Mouse (Mus musculus): ENCODE results near the gene Sim2.

The Sim2 gene

DNA sequence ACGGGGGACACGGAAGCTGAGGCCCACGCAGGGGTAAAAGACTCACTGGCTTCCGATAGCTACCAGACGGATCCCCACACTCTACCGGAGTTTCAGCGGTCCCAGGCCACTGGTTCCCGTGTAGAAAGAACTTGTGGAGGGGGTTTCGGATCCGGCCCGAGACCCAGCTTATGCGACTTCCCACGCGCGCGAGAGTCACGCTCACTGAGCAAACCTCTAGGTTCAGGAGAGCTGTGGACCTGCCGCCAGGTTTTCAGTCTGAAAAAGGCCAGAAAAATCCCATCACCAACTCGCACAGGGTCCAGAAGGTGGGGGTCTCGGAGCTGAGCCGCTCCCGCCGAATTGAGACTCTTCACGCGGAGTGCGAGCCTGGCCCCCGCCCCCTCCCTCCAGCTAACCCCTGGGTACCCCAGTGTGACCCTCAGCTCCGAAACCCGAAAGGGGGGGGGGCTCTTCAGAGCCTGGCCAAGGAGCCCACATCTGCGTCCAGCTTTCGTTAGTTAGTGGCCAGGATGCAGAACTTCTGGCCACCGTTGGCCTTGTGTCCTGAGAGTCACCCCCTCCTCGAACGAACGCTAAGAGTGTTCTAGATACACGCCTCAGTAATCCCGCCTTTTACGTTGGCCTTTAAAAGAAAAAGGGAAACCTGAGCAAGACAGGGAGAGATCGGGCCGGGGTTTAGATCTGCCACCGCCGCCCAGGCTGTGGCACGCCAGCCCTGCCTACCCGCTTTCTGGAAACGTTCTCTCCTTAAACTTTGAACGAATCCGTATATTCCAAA is 5.5 kb upstream of the Sim2 start:
- no peak for DNase-seq (ENCODE audit: low read depth)

DNA sequence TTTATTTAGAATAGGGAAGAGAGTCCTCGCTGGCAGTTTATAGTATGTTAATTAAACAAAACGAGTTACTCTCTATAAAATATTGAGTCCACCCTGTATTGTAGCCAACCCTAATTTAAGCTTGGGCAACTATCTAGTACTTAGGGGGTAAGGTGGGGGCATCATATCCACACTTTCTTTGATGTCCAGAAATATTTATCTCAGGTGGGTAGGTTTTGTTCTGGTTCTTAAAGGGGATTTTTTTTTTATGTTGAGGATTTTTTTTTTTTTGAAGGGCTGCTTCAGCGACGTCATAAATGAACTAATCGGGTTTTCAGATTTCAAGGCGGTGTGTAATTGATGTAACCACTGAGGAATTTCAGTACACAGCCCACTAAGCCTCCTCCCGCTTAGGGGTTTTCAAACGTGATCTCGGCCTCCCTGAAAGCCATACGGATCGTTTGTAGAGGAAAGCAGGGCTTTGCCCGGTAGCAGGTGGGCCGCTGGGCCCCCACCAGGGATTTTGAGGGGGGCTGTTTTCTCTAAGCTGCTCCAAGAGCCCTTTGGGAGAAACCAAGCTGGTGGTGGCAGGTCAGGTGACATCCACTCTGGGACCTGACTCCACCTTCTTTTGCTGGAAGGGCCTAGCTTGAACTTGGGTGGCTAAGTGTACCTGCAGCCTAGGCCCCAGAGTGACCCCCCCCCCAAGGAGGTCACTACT is 4.7 kb upstream of the Sim2 start:
- DNase-seq (ENCODE audit: low read depth): no peak

DNA sequence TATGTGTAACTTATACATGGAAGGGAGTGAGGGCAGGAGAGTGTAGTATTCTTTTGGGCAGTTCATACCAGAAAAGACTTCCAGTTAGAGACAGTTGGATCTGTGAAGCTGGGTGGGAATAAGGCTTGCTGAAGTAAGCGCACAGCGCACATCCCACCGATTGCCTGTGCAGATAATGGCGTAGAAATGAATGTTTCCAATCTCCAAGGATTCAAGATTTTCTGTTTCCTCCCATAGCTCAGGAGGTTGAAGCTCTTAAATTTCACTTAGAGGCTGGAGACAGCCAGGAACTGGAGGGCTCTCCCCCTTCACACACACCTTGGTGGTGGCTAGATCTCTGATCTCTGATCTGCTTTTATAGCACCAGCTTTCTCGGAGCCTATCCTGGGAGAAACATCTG is 3.1 kb upstream of the Sim2 start:
- DNase-seq (ENCODE audit: low read depth): no peak

DNA sequence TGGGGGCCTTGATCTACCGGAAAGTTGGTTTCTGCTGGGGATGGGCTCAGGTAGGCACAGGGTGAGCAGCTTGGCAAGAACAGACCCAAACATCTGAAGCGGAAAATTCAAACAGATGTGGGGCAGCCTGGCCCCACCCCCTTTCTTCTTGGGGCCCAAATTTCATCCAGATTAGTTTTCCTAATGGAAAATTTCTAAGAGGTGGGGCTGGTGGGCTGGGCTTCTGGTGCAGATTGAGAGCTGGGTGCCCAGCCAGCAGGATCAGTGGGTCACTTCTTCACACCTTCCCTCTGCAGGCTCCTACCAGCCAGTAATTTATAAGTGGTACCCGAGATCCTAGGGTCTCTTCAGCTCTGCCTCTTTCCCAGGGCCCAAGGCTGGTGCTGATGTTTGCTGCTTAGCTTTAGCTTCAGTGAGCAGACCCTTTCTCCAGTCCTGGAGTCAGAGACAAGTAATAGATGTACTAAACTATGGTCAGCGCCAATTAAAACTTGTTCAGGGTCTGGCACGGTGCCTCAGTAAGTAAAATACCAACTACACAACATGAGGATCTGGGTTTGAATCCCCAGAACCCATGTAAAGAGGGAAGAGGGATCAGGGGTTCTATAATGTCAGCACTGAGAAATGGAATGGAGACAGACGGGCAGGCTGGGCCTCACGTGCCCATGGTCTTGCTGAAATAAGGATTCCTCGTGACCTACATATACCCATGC is 2.6 kb upstream of the Sim2 start:
- DNase-seq (ENCODE audit: low read depth): no peak

DNA sequence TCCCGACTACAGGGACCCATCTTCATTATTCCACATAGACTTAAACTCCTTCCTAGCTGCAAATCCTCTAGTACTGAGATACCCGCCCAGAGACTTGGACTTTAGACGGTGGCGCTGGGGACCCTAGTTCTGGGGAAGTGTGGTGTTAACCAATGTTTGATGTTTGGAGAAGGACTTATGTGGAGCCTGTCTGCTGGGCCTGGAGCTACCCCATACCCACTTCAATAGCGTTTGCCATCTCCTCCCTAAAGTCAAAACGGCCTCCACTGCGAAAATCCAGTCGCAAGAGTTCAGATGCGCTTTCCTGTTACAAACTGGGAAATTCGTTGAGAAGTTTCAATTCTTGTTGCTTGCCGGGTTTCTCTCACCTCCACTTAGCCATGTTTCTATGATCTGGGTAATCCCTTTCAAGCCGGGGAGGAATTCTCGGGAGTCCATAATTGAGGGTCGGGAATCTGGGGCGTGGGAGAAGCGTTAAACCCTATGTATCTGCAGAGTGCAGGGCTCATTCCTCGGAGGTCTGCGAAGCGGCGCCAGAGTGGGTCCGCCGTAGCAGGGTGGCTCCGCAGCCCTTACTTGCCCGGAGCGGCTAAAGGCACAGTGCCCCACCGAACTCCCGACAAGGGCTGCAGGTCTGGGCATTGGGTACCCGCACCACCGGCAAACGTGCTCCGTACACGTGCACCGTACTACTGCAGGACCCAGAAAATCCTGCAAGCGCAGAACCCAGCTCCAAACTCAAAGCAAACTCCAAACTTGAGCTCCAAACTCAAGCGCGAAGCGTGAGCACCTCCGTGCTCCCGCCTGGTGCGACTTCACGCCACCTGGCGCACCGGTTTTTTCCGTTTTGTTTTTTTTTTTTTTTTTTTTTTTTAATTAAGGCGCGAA is 1.5 kb upstream of the Sim2 start:
- DNase-seq (ENCODE audit: low read depth): no peak

DNA sequence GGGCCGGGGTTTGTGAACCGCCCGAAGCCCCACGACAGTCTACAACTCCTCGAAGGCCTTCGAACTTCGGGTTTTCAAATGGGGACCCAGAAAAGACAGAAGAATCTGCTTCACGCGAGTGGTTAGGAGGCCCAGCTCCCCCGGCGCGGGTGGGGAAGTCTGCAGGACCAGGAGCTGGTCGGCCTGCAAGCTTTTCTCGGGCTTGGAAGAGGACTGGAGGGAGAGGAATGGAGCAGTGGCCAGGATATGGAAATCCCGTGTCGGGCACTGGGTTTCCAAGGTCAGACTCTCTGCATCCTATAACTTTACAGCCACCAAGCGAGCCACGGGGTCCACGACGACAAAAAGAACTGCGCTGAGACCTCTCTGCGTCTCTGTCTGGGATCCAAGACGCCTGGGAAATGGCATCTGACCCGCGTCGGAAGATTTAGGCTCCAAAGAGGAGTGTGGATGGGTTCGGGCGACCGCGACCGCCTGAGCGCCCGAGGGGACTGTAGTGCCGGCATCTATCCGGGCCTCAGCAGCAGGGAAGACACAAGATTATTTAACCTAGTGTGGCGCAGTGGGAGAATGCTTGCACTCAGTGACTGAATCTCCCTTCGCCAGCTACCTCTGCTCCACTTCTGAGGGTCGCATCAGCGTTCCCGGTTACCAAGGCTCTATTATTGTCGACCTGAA is 744 bp upstream of the Sim2 start:
- DNase-seq (ENCODE audit: low read depth): no peak

DNA sequence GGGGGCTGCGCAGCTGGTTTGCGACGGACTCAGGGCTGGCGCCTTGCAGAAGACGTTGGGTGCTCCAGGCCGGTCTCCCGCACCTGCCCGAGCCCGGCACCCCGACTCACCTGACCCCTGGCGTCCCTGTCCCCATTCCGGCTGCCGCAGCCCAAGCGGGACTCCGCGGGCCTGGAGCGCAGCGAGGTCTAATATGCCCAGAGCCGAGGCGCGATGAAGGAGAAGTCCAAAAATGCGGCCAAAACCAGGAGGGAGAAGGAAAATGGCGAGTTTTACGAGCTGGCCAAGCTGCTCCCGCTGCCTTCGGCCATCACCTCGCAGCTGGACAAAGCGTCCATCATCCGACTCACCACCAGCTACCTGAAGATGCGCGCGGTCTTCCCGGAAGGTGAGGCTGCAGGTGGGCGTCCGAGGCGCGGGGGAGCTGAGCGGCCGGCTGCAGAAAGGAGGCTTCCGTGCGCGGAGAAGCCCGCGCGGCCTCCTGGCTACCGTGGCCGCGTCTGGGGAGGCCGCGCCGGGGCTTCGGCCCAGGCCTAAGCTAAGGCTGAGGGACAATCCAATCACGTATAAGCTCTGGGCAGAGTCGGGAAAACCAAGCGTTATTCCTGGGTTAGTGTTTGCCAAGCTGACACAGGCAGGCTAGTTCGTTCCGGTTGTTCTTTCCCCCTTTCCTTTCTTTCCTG is 1.0 kb downstream of the Sim2 start:
- DNase-seq (ENCODE audit: low read depth): no peak

DNA sequence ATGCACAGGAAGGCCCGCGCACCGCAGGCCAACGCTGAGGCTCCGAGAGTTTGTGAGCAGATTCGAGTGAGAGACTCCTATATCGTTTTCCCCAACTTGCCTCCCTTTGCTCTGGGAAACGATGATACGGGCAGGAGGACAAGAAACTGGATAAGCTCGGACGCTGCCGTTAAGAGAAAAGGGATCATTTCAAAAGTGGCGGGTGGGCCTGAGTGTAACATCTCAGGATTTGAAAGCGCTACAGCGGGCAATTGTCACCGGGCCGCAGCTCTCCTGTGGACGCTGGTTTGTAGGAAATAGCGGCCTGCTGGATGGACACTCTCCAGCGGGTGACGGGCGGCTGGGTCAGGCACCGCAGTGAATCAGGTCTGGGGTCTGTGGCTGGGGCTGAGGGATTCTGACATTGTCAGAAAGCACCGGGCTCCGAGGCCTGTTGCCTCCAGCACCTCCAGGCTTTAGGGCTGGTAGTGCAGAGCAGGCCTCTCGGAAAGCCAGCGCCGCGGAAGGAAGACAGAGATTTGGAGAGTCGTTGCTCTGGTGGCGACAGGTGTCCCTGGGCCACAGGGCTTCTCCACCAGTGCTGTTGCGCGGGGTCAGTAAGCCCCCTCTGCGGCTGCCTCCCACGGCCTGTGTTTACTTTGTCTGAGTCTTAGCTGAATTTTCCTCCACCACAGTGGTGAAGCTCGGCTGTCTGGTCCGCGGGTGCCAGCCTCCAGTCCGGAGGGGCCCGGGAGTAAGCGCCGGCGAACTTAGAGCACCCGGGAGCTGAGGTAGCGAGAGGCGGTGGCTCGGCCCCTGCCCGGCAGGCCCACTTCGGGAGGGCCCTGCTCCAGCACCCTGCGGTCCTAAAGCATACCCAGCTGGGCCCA is 2.2 kb downstream of the Sim2 start:
- no peak for DNase-seq (ENCODE audit: low read depth)

DNA sequence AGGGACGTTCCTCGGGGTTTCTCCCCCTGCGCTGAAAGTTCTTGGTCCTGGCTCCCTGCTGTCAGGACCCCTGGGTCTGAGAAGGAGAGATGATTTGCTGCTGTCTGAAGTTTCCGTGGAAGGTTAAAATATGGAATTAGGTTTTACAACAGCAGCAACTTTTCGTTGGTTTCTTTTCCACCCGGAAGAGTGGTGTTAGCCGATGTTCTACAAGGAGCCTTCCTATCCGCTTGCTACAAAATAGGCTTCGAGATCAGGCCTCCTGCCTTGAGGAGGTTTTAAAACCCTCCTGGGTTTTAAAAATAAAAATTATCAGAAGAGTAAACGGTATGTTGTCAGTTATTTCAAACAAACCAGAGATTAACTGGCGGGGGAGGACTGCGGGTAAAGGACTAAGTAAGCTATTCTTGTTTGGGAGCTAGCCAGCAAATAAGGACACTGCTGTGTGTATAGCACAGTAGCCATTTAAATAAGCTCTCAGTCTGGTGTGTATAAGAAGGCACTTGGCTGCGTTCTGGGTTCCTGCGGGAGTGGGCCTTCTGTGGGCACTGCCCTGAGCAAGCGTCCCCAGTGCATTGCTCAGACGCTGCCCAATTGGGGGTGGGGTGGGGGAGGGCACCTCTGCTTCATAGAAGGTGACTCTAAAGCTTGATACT is 3.0 kb downstream of the Sim2 start:
- DNase-seq (ENCODE audit: low read depth): no peak

DNA sequence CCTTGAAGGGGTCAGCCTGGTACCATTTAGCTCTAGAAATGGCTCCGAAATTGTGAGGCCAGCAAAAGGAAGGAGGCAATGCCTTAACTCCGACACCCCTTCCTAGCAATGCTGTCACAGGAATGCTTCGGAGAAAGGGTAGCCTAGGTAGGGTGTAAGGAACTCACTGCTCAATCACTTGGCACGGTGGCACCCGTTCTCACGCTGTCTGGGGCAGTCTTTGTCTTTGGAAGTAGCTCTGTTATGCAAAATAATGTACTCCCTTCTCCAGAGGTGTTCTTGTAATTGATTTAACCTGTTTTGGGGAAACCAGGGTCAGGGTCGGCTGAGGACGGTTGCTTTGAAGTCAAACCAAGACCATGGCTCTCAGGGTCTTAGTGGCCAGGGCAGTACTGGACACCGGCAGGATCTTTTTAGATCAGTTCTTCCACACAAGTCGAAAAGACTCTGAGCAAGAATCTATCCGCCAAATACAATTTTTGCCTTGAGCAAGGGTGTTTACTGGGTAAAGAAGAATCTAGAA is 3.6 kb downstream of the Sim2 start:
- no peak for DNase-seq (ENCODE audit: low read depth)

DNA sequence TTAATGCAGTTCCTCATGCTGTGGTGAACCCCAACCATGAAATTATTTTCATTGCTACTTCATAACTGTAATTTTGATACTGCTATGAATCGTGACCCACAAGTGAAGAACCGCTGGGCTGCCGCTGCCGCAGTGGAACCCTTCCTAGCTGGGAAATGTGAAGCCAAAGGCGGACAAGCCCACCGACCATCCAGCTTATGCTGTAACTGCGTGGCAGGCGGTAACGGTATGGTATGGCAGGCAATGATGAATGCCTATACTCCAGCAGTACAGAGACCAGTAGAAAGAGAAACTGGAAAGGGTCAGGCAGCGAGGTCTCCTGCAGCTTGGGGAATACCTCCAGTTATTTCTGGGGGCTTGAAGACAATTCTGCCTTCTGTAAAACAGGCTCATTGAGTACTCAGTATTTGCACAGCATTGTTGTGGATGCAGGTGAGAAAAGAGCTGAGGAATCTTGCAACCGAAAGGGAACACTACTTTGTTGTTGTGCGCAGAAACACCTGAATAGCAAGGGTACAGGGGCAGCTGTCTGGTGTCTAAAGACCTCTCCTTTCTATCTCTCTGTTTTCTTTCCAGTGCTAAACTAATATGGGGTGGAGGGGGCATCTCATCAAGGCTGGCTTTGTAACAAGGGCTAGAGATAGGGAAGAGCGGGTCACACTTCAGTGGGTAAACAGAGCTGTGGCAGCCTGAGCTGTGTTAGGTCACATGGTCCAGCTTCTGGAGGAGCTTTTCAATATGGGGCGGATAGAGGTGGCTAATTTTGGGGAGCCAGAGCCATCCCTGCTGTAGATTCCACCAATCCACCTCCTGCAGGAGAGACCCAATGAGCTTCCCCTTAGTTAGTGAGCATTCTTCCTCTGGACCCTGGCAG is 4.3 kb downstream of the Sim2 start:
- DNase-seq (ENCODE audit: low read depth): no peak

DNA sequence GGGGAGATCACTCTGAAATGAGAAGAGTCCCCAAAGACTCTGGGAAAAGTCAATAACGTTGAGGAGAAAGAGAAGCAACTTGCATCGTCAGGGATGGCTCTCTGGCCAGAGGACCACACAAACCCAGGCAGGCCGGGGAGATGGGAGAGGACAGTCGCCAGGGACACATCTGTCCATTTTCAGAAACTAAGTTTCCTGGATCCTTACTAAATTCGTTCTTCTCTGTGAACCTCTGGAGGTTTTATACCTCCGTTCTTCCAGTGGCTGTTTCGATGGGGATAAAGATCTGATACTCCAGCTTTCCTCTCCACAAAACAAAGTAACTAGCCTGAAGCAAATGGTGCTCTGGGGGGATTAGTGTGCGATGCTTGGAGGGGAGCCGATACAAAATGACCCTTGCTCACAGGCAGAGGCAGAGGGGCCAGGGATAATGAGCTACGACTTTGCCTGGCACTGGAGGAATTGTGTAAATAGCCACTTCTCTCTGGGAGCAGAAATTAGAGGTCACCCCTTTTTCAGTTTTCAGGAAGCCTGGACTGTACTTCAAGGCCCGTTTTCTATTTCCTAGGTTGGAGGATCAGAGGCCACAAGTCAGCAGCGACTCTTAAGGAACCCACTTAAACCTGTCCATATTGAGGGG is 7.9 kb downstream of the Sim2 start:
- DNase-seq (ENCODE audit: low read depth): no peak

DNA sequence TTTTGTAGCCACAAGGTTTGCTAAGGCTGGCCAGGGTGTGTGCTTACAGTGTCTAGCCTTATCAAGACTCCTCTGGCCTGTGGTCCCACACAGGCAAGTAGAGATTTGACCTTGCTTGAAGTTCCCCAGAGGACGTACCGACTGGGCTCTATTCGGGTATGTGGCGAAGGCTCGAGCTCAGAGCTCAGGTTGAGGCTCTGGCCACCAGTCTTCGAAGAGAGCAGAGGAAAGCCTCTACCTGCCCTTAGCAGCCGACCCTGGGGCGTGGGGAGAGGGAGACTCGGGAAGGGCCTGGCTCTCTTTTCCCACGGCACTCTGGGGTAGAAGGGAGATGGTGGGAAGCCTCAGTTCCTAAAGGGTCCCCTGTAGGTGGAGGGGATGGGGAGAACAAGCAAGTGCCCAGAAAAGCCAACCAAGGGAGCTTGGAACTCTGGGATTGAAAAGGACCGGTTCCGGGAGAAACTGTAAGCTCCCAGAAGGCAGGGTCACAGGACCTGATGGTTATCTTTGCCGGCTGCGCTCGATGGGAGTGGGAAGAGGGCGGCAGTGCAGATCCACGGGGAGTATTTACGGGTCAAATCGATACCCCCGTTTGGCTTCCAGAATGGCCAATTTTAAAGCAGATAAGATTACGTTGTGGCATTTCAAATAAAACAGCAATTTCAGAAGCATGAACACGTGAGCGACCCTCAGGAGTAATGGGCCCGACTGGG is 8.6 kb downstream of the Sim2 start:
- no peak for DNase-seq (ENCODE audit: low read depth)

DNA sequence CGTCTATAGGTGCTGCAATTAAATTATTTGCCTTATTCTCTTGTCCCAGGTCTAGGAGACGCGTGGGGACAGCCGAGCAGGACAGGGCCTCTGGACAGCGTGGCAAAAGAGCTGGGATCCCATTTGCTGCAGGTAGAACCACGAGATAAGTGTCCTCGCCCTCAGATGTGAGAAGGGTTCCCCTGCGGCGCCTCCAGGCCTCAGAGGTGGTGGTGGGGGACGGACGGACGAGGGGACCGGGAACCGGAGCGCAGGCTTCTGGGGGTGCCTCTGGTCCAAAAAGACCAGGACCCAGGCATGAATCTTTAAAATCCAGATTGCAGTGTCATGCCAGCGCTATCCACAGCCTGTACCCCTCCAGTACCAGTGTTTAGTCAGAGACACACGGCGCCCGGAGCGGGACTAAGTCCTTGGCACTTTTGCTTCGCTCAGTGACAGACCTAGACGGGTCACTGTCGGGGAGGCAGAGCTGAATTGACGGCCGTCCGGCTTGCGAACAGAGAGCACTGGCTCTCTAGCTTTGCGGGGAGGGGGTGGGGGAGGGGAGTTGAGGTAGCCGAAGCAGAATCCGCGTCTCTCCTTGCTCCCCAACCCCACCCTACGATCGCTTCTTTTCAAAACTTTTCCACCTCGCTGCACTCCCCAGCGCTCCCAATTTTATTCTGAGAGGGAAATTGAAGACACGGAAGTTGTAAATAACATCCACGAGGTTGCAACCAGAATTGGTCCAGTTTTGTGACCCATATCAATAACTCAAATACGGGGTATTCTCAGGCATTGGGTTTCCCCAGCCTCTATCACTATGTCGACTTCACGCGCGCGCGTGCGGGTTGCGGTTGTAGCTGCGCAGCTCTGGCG is 9.7 kb downstream of the Sim2 start:
- no peak for DNase-seq (ENCODE audit: low read depth)

DNA sequence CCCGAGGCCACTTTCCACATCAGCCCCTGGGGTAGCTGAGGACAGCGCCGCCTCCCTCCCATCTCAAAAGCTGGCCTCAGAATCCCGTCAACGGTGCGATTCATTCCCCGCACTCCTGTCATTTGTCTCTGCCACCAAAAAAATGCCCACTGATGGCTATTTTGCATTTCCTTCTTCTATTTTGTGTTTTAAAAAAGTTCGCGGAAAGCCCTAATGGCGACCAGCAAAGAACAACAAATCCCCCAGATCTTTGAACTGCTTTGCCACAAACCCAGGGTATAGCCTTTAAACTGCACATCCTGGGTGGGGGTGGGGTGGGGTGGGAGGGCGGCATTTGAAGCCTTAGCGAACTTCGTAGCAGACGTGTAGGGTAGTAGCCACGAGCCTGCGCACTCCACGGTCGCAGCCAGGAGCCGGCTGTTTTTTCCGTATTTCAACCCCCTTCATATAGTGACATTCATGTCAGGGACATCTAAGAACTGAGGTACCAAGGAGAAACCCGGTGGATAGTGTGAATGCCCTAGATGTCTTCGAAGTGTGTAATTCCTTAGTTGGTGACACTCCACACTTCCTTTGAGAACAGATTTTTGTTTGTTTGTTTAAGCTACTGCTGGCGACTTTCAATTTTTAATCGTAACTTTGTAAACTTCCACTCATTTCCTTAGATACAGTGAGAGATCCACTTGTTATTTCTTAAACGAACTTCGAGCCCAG is 10.5 kb downstream of the Sim2 start:
- DNase-seq (ENCODE audit: low read depth): no peak
